31 mouse cellular contexts compared by ENCODE assay signal in genomic region chr15:60783761-60784160, GRCm38 (mm10).
"Had no signal": no experiment of that assay in that cellular context is flagged by ENCODE, and none has a peak within 500 bp of the region (broad histone marks: within the 10 kb centered on the region; RNA-seq: fewer than 3 reads in every experiment).

No protein-coding gene starts in this region.

- H3K9me3 ChIP-seq: heart, embryonic 10.5 days; heart, embryonic 12.5 days; heart, embryonic 13.5 days; heart, embryonic 15.5 days; hindbrain, embryonic 10.5 days; hindbrain, embryonic 12.5 days; hindbrain, embryonic 13.5 days; hindbrain, embryonic 15.5 days; intestine, embryonic 15.5 days had no signal

- H3K4me1 ChIP-seq: heart, embryonic 10.5 days; heart, embryonic 12.5 days; heart, embryonic 13.5 days; heart, embryonic 15.5 days; hindbrain, embryonic 10.5 days; hindbrain, embryonic 12.5 days; hindbrain, embryonic 13.5 days; hindbrain, embryonic 15.5 days; intestine, embryonic 15.5 days had no signal

- H3K36me3 ChIP-seq: heart, embryonic 10.5 days; heart, embryonic 12.5 days; heart, embryonic 13.5 days; heart, embryonic 15.5 days; hindbrain, embryonic 10.5 days; hindbrain, embryonic 12.5 days; hindbrain, embryonic 13.5 days; hindbrain, embryonic 15.5 days; intestine, embryonic 15.5 days had no signal

- DNase-seq: heart, adult 2 months; heart, postnatal 10 days; heart, postnatal 14 days; heart, postnatal 36 days; heart, postnatal 4 days; kidney, adult 11 months; kidney, postnatal 10 days; kidney, postnatal 14 days; kidney, postnatal 25 days; kidney, postnatal 4 days; layer of hippocampus, adult 9-11 months; layer of hippocampus, postnatal 36 days had no signal

- ATAC-seq: hindbrain, embryonic 16.5 days; hindbrain, postnatal 0 days; inflammation-experienced regulatory T-cells, adult 6 months; intestine, embryonic 15.5 days; intestine, embryonic 16.5 days; intestine, postnatal 0 days had no signal

- H3K9ac ChIP-seq: heart, embryonic 12.5 days; heart, embryonic 13.5 days; heart, embryonic 15.5 days; hindbrain, embryonic 12.5 days; hindbrain, embryonic 13.5 days; hindbrain, embryonic 14.5 days; hindbrain, embryonic 15.5 days; intestine, embryonic 15.5 days had no signal

- H3K4me3 ChIP-seq: heart, adult 2 months; heart, embryonic 10.5 days; heart, embryonic 12.5 days; heart, embryonic 13.5 days; heart, embryonic 15.5 days; hindbrain, embryonic 10.5 days; hindbrain, embryonic 12.5 days; hindbrain, embryonic 13.5 days; hindbrain, embryonic 15.5 days; intestine, embryonic 15.5 days; layer of hippocampus, adult 2 months; left cerebral cortex, adult 2 months had no signal

- H3K27ac ChIP-seq: heart, adult 2 months; heart, embryonic 10.5 days; heart, embryonic 13.5 days; heart, embryonic 15.5 days; hindbrain, embryonic 10.5 days; hindbrain, embryonic 12.5 days; hindbrain, embryonic 13.5 days; hindbrain, embryonic 14.5 days; hindbrain, embryonic 15.5 days; hindbrain, postnatal 0 days; intestine, embryonic 15.5 days; kidney, postnatal 0 days; layer of hippocampus, adult 2 months; left cerebral cortex, adult 2 months had no signal

- H3K27me3 ChIP-seq: heart, embryonic 12.5 days; heart, embryonic 13.5 days; heart, embryonic 15.5 days; hindbrain, embryonic 12.5 days; hindbrain, embryonic 13.5 days; hindbrain, embryonic 15.5 days; intestine, embryonic 15.5 days had no signal

- H3K4me2 ChIP-seq: heart, embryonic 11.5 days; heart, embryonic 12.5 days; heart, embryonic 13.5 days; heart, embryonic 15.5 days; hindbrain, embryonic 12.5 days; hindbrain, embryonic 13.5 days; hindbrain, embryonic 14.5 days; hindbrain, embryonic 15.5 days; intestine, embryonic 15.5 days had no signal
